Mouse (Mus musculus): ENCODE data around the gene Dnaja3.

DNA sequence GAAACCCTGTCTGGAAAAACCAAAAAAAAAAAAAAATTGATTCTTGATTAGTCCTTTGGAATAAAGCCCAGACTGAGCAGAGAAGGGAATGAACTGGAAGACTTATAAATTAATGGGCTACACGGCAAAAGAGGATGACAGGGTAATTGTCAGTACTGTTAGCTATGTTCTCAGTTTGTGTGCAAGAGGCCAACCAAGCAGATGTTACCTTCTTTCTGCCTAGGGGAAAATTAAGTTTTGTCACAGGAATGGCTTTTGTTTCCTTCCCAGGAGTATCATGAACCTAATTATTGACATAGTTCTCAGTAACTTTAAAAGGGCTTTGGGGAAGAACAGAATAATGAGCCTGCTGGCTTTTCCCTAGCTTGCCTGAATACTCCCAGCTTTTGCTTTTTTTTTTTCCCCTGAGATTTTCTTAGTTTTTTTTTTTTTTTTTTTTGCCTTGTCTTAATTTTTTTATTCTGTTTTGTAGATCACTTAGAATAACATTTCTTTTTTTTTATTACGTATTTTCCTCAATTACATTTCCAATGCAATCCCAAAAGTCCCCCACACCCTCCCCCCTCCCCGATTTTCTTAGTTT, 91.1 kb downstream of the Dnaja3 start:
- no peak for TF ChIP-seq POLR2A (IDR thresholded peaks at IDR 0.05; ENCODE audit: insufficient read depth, low read depth, low read length)
- no peak for TF ChIP-seq CTCF (IDR thresholded peaks at IDR 0.05; ENCODE audit: insufficient read depth, low read depth, low read length)

Measured in olfactory bulb, adult 2 months (tissue).